Mouse (Mus musculus) CD4-positive, CD25-positive, alpha-beta regulatory T cell, adult 2 months (primary cell): ENCODE results near the gene Sfta2.

Experiments
- DNase-seq: peaks from one replicate; pipeline ENCODE4 v3.0.0-alpha.2; 2012; ENCODE audit warnings: low read depth, low spot score

The Sfta2 gene

DNA sequence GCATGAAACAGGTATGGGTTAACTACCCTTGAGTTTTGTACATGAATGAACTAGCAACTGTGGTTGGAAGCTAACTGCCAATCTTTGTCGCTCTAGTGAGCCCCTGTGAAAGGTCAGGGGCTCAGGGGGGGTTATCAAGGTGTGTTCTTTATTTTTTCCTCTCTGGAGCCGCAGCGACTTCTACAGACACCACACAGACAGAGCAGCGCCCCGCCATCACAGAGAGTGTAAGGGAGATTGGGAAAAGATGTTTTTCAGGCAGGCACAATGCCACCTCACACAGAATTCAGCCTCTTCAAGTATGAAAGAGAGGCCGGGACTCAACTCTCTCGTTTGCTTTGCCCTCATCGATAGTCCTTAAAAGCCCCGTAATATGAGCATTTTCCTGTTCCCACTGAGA lies 9.2 kb upstream of the Sfta2 start:
- DNase-seq, result no peak

DNA sequence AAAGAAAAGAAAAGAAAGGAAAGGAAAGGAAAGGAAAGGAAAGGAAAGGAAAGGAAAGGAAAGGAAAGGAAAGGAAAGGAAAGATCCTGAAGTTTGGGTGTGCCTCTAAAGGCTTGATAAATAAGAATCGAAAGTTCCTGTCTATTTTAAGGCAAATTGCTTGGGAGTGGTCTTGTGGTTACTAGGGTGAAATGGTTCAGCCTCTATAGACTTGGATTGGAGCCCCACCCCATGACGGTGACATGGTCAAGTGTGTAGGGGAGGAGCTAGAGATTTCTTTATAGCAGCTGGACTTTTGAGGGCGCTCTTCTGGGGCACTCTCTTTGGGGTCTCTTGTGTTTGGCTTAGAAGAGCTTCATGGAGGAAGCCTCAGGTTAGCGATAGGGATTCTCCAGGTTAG lies 7.6 kb upstream of the Sfta2 start:
- DNase-seq, result no peak

DNA sequence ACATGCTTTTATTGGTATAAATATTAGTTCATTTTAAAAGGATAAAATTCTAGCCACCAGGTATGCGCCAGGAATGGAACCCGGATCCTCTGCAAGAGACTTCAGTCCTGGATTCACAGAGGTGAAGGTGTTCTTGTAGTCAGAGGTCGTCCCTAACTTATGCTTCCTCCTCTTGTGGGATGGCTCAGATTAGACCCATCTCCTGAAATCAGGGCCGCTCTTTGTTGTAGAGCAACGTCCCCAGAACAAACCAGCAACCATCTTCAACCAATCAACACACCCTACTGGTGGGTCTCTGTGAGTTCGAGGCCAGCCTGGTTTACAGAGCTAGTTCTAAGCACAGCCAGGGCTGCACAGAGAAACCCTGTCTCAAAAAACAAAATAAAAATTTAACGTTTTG lies 6.9 kb upstream of the Sfta2 start:
- DNase-seq, result no peak

DNA sequence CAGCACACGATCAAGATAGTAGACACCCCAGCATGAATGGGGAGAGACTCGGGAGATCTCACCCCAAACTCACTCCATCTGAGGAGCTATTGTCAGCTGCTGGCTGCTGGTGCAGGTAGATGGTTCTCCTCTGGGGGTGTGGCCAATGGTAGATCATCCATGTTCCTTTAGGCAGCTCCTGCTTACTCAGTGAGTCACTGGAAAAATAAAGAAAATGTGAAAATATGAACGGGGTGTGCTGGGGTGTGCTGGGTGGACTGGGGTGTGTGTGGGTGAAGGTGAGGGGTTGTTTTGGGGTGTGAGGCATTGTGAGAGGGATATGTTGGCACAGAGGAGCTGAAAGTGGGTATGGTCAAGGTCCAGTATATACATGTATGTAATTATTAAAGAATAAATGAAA lies 4.0 kb upstream of the Sfta2 start:
- DNase-seq, result no peak

DNA sequence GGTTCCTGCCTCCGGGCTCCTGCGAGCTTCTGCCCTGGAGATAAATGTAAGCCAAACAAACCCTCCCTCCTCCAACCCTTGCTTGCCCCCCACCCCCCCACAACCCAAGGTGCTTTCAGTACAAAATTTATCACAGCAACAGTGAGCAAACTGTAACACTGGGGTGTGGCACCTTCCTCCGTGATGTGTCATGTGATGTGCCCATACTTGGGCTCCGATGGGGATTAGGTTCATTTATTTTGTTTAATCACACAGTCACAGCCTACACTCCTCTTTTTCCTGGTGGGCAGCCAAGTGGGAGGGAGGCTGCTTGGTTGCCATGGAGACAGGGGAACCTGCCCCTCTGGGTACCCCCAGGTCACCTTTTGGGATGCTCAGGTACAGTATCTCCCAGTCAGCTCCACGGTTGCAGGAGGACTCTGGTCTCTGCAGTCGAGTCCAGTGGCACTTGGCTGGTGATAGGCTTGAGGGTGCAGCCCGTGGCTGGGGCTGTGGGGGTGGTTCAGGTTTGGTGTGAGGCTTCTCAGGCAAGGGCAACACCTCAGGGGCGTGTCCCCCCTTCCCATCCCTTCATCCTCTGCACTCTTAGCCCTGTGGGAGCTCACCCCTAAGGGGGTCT lies 496 bp downstream of the Sfta2 start:
- no peak for DNase-seq

DNA sequence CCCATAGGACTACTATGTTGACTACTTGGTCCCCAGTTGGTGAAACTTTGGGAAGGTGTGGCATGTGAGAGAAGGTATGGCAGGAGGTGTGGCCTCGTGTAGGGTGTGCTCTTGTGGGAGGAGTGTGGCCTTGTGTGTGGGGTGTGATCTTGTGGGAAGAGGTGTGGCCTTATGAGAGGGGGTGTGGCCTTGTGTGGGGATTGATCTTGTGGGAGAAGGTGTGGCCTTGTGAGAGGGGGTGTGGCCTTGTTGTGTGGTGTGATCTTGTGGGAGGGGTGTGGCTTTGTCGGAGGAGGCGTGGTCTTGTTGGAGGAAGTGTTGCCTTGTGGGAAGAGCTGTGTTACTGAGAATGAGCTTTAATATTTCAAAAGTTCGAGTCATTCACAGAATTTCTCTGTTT lies 15.8 kb downstream of the Sfta2 start:
- DNase-seq, result peak; percentile 29

DNA sequence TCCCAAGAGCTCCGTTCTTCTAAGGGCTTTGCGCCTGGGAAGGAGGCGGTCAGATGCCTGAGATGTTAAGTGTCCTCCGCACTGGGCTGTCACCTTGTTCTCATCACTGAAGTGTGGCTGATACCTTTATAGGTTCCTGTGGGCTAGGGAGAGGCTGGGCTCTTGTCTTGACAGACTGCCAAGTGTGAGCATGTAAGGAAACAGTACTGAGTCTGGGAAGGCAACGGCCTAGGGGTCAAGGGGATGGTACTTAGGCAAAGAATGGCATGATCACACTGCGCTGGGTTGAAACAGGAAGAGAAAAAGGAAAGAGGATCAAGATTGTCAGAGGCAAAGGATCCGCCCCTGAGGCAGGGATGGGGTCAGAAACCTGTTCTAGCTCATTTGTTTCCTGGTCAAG lies 25.2 kb downstream of the Sfta2 start, which contains the start of gene Gm9573:
Gm9573 (minus strand) TSS at position 101 of the 400 bp plus-strand sequence.
- DNase-seq, result no peak

DNA sequence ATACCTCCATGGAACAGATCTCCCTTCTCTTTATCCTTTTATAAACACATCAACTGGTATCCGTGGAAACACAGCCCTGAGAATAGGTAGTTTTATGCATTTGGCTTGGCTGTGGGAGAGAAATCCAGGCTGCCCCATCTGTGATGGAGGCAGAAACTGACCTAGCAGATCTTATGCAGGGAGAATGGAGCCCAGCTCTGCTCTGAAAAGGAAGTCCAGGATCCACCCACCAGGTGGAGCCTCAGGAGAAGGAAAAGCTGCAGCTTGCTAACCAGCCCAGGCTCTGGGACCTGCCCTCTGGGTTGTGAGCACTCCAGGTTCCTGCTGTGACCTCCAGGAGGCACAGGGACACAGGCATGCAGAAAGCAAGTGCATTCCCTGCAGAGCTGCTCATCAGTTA lies 32.6 kb downstream of the Sfta2 start:
- peak; percentile 18 for DNase-seq

DNA sequence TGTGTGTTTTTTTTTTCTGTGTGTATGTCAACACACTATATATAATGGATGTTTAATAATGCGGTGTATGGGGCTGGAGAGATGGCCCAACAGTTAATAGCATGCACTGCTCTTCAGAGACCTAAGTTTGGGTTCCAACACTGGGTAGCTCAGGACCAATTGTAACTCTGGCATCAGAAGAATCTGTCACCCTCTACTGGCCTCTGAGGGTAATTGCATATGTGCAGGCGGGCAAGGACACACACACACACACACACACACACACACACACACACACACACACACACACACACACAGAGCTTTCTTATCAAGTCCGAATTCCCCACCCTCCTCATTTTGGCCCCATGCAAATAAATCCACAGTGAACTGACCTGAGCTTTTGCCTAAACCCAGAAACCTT lies 33.9 kb downstream of the Sfta2 start:
- peak; percentile 41 for DNase-seq

DNA sequence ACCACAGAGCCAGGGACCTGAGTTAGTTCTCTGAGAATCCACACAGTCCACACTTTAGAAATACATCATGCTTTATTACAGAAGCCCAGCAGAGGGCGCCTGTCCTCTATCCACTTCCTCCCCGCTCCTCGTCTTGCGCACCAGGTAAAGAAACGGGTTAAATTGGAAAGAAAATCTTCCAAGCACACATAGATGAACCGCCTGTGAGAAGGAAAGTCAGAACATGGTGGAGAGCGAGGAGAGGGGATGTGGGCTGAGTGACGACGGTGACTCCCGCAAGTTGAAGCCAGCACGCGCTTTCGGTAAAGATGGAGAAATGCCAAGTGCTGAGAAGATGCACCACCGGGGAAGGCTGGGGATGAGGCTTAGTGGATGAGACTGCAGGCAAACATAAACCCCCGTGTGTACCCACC lies 34.4 kb downstream of the Sfta2 start:
- DNase-seq, result peak; percentile 87

DNA sequence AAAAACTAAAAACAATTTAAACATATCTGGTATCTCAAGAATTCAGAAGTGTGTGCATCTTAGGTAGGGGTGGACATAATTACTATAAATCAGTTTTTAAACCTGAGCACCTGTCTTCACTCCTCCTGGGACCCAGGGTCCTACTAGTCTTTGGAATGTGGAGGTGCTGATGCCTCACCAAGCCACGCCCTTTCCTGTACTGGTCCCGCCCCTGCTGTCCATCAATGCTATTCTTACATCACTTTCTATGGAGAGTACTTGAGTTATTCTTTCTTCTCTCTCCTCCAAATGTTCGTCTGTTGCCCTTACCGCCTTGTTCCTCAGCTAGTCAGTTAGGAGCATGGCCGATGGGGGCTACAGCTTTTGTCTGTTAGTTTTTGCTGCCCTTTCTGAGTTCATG lies 35.0 kb downstream of the Sfta2 start:
- peak; percentile 66 for DNase-seq

DNA sequence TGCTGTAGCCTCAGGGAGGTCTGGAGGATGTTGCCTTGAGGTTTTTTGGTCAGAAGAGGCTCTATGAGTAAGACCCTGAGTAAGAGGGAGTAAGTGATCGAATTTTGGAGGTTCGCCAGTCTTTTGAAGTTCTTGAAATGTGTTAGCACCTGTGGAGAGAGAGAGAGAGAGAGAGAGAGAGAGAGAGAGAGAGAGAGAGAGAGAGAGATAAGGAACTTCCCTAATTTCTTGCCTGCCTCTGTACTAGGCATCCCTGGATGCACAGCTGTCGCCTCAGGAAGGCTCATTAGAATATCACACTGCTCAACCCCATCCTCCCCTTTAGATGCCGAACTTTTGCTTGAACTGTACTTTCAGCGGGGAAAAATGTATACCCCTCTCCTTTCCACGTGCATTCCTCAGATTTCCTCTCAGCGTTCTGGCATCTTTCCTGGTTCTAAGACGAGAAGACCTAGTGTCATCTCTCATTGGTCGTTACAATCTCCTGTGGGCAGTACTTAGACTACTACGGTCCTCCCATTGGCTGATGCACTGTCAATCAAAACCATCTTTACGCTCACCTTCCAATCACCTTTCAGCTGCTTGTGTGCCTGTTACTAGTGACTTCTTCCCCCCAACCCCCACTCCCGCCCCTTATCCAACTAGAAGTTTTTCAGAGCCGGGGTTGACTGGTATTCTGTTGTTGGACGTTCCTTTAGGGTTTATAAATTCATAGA lies 37.3 kb downstream of the Sfta2 start:
- DNase-seq, result peak; percentile 88

DNA sequence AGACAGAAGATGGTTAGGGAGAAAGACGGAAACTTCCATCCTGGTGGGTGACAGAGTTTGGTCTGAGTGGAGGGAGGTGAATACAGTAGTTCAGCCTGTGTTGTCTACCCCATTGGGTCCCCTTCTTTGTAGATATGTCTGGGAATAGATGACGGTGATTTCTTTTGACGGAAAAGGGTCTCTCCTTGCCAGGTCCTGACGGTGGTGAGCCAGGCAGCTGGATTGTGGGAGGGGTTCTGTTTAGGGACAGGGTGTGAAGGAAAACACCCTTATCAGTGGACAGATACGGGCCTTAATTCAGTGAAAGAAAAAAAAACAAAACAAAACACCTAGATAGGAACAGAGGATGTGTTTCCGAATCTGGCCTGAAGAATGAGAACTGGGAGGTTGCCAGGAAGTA lies 38.0 kb downstream of the Sfta2 start:
- no peak for DNase-seq

DNA sequence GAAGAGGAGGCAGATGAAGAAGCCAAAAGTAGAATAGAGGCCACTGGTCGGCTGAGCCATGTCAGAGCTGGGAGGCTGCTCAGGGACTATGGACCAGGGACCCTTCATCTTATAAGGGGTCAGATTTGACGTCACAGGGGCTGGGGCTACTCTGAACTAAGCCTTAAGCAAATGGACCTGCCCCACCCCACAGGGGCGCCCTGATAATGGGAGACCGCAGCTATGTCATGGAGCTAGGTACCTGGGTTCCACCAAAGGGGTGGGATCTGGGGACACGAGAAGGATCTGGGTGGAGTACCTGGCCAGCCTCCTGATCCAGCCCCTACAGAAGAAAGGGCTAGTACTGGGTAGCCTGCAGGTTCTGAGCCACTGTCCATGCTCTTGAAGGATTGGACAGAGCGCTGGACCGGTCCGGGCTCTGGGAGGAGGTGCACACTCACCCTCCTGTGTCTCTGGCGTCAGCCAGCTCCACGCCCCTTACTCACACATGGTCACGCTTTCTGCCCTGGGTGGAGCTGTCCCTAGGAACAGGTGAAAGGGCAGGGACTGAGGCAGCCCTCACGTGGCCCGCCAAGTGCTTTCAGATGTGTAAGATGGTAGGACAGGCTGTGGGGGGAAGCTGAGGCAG lies 42.4 kb downstream of the Sfta2 start, which contains the start of gene Mucl3:
Mucl3 (minus strand) TSS at position 87 of the 628 bp plus-strand sequence.
- no peak for DNase-seq

DNA sequence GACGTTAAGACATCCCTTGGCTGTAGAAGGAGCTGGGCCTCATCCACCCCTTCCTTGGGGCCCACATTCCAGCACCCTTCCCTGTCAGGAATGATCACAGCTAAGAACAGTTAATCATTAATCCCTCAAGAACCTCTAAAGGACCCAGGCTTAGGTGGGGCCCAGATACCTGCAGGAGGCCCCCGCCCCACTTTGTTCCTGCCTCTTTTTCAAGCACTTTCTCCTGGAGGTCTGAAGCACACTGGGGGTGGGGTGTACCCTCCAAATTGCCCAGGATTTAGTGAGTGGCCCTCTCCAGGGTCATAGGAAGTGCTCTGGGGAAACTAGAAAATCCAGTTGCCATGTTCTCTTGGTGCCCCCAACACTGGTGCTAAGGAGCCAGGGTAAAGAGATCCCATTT lies 48.1 kb downstream of the Sfta2 start:
- DNase-seq, result no peak

DNA sequence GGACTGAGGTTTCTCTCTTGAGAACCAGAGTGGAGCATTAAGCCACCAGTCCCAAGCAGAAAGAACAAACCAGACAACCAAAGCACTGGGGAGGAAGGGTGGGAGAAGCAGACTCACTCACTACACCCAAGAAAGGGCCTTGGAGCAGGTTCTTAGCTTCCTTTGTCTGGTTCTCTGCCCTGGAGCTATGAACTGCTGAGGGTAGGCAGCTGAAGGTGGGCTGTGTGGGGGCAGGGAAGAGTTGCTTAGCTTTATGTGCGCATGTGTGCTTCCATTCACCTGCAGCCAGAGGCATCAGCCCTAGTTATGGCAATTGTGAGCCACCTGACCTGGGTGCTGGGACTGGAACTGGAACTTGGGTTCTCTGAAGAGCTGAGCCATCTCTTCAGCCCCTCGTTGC lies 51.7 kb downstream of the Sfta2 start:
- no peak for DNase-seq

DNA sequence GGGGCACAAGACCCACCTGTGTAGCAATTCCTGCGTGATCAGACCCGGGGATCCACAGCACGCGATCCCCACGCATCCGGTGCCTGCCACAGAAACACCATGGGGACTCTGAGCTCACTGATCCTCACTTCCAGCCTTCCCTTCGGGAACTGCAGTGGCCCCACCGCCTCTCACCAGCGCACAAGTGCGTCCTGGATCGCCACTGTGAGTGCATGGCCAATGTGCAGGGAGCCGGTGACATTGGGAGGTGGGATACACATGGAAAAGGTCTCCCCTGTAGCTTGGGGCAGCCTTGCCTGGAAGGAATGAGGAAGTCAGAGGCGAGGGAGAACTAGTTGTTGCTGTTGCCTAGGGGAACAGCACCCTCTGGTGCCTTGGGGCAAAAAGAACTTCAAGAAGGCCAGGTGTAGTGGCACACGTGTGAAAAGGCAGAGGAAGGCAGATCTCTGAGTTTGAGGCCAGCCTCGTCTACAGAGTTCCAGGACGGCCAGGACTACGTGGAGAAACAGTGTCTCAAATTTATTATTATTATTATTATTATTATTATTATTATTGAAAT lies 64.7 kb downstream of the Sfta2 start:
- DNase-seq, result peak; percentile 56

DNA sequence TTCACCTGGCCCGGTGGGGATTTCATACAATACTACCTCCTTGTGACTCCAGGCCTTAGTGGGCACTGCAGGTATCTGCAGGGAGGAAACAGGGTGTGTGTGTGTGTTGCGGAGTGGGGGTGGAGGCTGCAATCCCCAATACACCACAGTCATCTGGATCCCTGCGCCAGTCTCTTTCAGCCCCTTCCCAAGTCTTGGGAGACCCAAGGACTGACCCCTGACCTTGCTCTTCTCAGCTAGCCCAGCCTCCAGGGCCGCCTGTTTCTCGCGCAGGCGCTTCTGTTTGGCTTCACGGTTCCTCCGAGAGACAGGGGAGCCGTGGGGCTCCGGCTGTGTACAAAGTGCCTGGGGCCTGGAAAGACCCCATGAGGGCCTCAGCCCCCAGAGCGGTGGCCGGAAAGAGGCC lies 65.5 kb downstream of the Sfta2 start:
- peak; percentile 39 for DNase-seq

DNA sequence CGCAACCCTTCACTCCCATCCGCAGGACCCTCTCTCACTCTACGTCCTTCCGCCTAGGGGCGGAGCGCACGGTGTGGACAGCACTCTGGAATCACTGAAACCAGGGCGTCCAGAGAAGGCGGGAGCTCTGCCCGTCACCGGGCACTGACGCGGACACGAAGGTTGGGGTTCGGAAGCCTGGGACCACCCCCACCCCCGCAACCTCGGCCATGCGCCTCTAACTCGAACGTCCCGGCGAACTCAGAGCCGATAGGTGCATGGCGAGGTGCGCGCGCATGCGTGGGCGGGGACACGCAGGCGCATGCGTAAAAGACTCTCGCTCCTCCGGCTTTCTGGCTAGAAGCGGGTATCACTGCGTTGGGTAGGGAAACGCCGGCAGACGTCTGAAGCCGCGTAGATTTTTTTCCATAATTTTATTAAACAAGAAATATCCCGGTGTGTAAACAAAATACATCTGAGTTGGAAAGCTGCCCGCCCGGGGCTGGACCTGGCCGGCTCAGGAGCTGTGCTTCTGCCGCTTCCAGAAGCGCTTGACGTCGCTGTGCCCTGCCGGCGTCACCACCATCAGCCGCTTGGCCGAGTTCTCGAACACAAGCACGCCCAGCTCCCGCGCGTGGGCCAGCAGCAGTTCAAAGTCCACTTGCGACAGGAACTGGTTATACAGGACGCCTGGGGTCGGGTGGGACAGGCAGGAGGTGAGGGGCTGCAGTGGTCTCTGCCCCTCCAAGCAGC lies 66.2 kb downstream of the Sfta2 start, which contains the start of gene Vars2:
Vars2 (minus strand) TSS at position 259 of the 732 bp plus-strand sequence.
- DNase-seq, result peak; percentile 98

DNA sequence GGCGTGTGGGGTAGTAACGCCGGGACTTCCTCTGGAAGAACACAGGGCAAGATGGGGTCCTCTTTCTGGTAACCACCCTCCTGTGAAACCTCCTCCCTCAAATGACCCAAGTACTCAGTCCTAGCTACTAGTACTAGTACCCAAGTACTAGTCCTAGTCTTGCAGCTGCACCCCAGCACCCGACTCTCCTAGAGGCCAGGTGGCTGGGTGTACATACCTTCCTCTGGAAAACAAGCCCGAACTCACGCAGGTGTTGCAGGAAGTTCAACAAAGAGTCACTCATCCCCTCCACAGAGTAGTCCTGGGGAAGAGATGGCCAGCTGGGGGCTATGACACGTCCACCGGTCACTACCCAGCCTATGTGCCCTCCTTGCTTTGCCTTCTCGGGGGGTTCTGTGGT lies 68.4 kb downstream of the Sfta2 start:
- DNase-seq, result no peak

DNA sequence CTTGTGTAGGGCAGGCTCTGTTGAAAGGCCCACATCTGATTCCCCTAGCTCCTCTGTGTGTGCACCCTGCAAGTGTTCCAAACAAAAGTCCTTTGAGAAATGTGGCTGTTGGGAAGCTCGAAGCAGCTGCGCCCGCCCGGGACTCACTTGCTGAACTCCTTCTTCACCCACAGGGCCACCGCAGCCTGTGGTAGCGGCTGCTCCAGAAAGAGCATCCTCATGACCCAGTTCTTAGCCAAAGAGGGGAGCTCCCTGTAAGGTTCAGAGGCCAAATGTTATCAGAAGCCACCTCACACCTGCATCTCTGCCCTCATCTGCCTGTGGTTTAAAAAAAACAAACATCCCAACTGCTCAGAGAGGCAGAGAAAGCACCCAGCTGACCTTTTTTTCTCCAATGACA lies 70.5 kb downstream of the Sfta2 start:
- DNase-seq, result no peak

DNA sequence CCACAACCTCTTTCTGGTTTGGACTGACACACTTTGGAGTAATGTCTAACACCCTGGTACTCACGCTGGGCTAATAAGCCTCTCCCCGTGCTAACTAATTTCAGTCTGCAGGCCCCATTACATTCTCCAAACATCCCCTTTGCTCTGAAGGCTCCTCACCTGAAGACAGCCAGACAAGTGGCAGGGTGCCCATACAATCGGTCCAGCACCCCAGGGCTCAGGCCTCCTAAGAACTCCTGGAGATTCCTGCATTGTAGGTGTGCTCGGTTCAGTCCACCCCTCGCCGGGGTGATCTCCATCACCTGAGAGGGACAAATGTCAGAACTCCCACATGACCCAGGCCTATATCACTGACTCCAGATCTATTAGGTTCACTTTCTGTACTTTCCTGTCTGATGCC lies 71.2 kb downstream of the Sfta2 start:
- DNase-seq, result no peak
